ENCODE assay signal across 8 mouse cellular contexts in the genomic region with DNA sequence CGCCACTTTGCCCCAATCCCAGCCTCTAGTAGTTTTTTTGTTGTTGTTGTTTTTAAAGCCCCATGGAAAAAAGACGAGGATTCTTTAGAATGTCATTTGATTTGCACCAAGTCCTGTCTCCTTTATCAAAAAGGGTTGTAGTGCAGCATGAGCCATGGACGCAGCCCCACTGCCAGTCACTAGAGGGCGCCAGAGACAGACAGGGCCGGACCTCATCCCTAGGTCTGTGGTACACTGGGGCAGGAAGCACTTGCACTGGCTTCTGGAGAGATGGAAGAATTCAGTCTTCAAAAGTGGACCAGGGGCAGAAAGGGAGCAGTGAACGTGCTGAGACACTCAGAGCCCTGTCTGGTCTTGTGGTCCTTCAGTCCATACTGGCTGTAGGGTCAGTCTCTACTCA. TPM values are rescaled to one million over a fixed set of nuclear protein-coding genes. Genes with fewer than 3 reads are reported as not detected.
DNase-seq lines count a peak whose midpoint lies in the region; ATAC-seq and TF ChIP-seq lines count a peak whose summit lies in the region.

No protein-coding gene starts in this region.

- dilution Hi-C loops in CH12.LX (cut with MboI; ENCODE audit: extremely low pct_ligation_motif_present, extremely low pct_unique_long_range_greater_than_20kb, low sequenced_read_pairs) = no loop called here

- in situ Hi-C loops in CH12.LX (cut with MboI; ENCODE audit: low pct_ligation_motif_present, low pct_unique_long_range_greater_than_20kb, low sequenced_read_pairs) = no loop called here

- no peak overlapping the region for H3K9ac ChIP-seq in CH12.LX (ENCODE audit: insufficient read depth, low read depth)
- no peak overlapping the region for H3K9ac ChIP-seq in heart, embryonic 15.5 days

- no peak for ATAC-seq in heart, embryonic 15.5 days (replicated peaks; ENCODE audit: insufficient number of reproducible peaks, insufficient read depth, low FRiP score, low read depth)

- DNase-seq in CH12.LX (ENCODE audit: extremely low read depth) = peak; percentile 82
- peak; percentile 91 to 93 for DNase-seq in adrenal gland, postnatal 36 days
- peak; percentile 82 for DNase-seq in layer of hippocampus, adult 9-10 months (ENCODE audit: low spot score)
- peak; percentile 94 for DNase-seq in lung, postnatal 10 days
- DNase-seq in retina, postnatal 7 days (ENCODE audit: low read depth, low spot score) = peak; percentile 56
- peak; percentile 73 for DNase-seq in urinary bladder, postnatal 10 days (ENCODE audit: low spot score)

- no peak for TF ChIP-seq EP300 in CH12.LX (IDR thresholded peaks at IDR 0.05; ENCODE audit: low read length)

- H3K36me3 ChIP-seq in CH12.LX (replicated peaks in 1 of 2; ENCODE audit: control insufficient read depth in 1 of 2, insufficient read depth in 1 of 2, low read length in 1 of 2) = peaks cover 41 to 66% of the 10 kb centered on the region in 2 experiments
- H3K36me3 ChIP-seq in heart, embryonic 15.5 days = peaks cover 47% of the 10 kb centered on the region

- H3K27me3 ChIP-seq in CH12.LX (replicated peaks) = no peaks in the 10 kb centered on the region
- H3K27me3 ChIP-seq in heart, embryonic 15.5 days = no peaks in the 10 kb centered on the region

- TF ChIP-seq RAD21 in CH12.LX (IDR thresholded peaks at IDR 0.05; ENCODE audit: low read depth, low read length) = peak; percentile 70

- no peak overlapping the region for H3K4me3 ChIP-seq in CH12.LX (replicated peaks in 1 of 3; ENCODE audit: low read depth in 2 of 3, low read length in 2 of 3, poor library complexity in 1 of 3)
- H3K4me3 ChIP-seq in embryonic fibroblast, embryonic 13.5 days (ENCODE audit: insufficient read depth, low read length) = no peak overlapping the region
- H3K4me3 ChIP-seq in heart, embryonic 15.5 days = no peak overlapping the region

- H3K4me1 ChIP-seq in CH12.LX (ENCODE audit: control insufficient read depth in 1 of 2, insufficient read depth in 2 of 2) = peaks cover 7 to 23% of the 10 kb centered on the region in 2 experiments
- H3K4me1 ChIP-seq in embryonic fibroblast, embryonic 13.5 days (ENCODE audit: control insufficient read depth, insufficient read depth, low read length) = no peaks in the 10 kb centered on the region
- peaks cover 31% of the 10 kb centered on the region for H3K4me1 ChIP-seq in heart, embryonic 15.5 days (replicated peaks)

- H3K79me2 ChIP-seq in CH12.LX (replicated peaks; ENCODE audit: control insufficient read depth, extremely low read depth, insufficient read depth, poor library complexity, severe bottlenecking) = peaks cover 46% of the 10 kb centered on the region

- no peak overlapping the region for H3K27ac ChIP-seq in CH12.LX (ENCODE audit: insufficient read depth, low read depth)
- no peak overlapping the region for H3K27ac ChIP-seq in embryonic fibroblast, embryonic 13.5 days (ENCODE audit: insufficient read depth, low read length)
- H3K27ac ChIP-seq in heart, embryonic 15.5 days = peak overlapping the region; percentile 37; the same call in 1 of the 2 replicates

- no peak overlapping the region for H3K4me2 ChIP-seq in CH12.LX (ENCODE audit: insufficient read depth, low read depth, poor library complexity, severe bottlenecking)
- H3K4me2 ChIP-seq in heart, embryonic 15.5 days = no peak overlapping the region

- no peaks in the 10 kb centered on the region for H3K9me3 ChIP-seq in CH12.LX (replicated peaks; ENCODE audit: low read length)
- H3K9me3 ChIP-seq in heart, embryonic 15.5 days (replicated peaks) = no peaks in the 10 kb centered on the region

- WGBS in heart, embryonic 15.5 days = 24% methylated on average over 6 of the region's 6 CpGs

- peak; percentile 89 to 92 for TF ChIP-seq CTCF in CH12.LX (conservative IDR thresholded peaks at IDR 0.05 in 1 of 2, IDR thresholded peaks at IDR 0.05 in 1 of 2; ENCODE audit: low read depth in 2 of 2, low read length in 2 of 2)
- peak; percentile 97 for TF ChIP-seq CTCF in embryonic fibroblast, embryonic 13.5 days (IDR thresholded peaks at IDR 0.05; ENCODE audit: borderline replicate concordance, insufficient read depth, low read length)

- no peak for TF ChIP-seq POLR2A in CH12.LX (IDR thresholded peaks at IDR 0.05; ENCODE audit: low read depth, low read length)
- TF ChIP-seq POLR2A in embryonic fibroblast, embryonic 13.5 days (IDR thresholded peaks at IDR 0.05; ENCODE audit: low read depth, low read length) = no peak

TF ChIP-seq in CH12.LX, 34 proteins besides CTCF, POLR2A, EP300 and RAD21:
- TF ChIP-seq ZNF384 (IDR thresholded peaks at IDR 0.05; ENCODE audit: low read depth, low read length) (no peak), MEF2A (IDR thresholded peaks at IDR 0.05; ENCODE audit: borderline replicate concordance, low read depth, low read length) (0 out of 2 replicates have a peak, but pooled peaks have one; percentile 16), MAX (IDR thresholded peaks at IDR 0.05; ENCODE audit: low read length) (no peak), IRF4 (IDR thresholded peaks at IDR 0.05; ENCODE audit: low read depth, low read length) (no peak), SIN3A (IDR thresholded peaks at IDR 0.05; ENCODE audit: low read length) (no peak), MAFK (IDR thresholded peaks at IDR 0.05; ENCODE audit: insufficient replicate concordance, low read length) (no peak), GABPA (IDR thresholded peaks at IDR 0.05; ENCODE audit: insufficient replicate concordance, low read depth, low read length) (no peak), NRF1 (IDR thresholded peaks at IDR 0.05; ENCODE audit: low read depth, low read length) (no peak), SMC3 (IDR thresholded peaks at IDR 0.05; ENCODE audit: low read depth, low read length) (peak; percentile 63), TCF12 (IDR thresholded peaks at IDR 0.05; ENCODE audit: low read depth, low read length) (no peak), MAZ (IDR thresholded peaks at IDR 0.05; ENCODE audit: low read depth, low read length) (no peak), BHLHE40 (IDR thresholded peaks at IDR 0.05; ENCODE audit: low read depth, low read length) (0 out of 2 replicates have a peak, but pooled peaks have one; percentile 7), E2F4 (IDR thresholded peaks at IDR 0.05; ENCODE audit: insufficient replicate concordance, low read depth, low read length) (no peak), NELFE (IDR thresholded peaks at IDR 0.05; ENCODE audit: low read depth, low read length) (0 out of 2 replicates have a peak, but pooled peaks have one; percentile 18), PAX5 (IDR thresholded peaks at IDR 0.05; ENCODE audit: low read length) (no peak), POLR2AphosphoS2 (IDR thresholded peaks at IDR 0.05; ENCODE audit: low read depth, low read length) (no peak), ZMIZ1 (IDR thresholded peaks at IDR 0.05; ENCODE audit: low read depth, low read length) (no peak)

RNA-seq across cellular contexts. Expression of a gene that starts 3.3 kb away (rescaled TPM):
- total RNA-seq in CH12.LX (2012; rRNA removed) (340 and 407 TPM in 2 replicates), CH12.LX (2014; rRNA removed) (220 and 231 TPM in 2 replicates)
- polyA plus RNA-seq in CH12.LX (2012; ENCODE audit: insufficient read length, low read depth) = 608 and 642 TPM in 2 replicates
- total RNA-seq in adrenal gland, postnatal 36 days (2021) = 100 to 1,000 TPM; 236 to 262 TPM
- polyA plus RNA-seq in embryonic fibroblast, embryonic 13.5 days (2011; ENCODE audit: insufficient read length, low read depth, missing spikeins) = 403 and 439 TPM in 2 replicates
- 315 and 356 TPM in 2 replicates for polyA plus RNA-seq in heart, embryonic 15.5 days (2015; fragmentation: Nextera tagmentation; extraction: Ambion mirVana)

RNA-seq across cellular contexts. Expression of a gene that starts 8.4 kb away (rescaled TPM):
- total RNA-seq in CH12.LX (2012; rRNA removed) = 3.6 and 4.5 TPM in 2 replicates
- 10.2 and 10.3 TPM in 2 replicates for total RNA-seq in CH12.LX (2014; rRNA removed)
- 10.4 and 12.7 TPM in 2 replicates for polyA plus RNA-seq in CH12.LX (2012; ENCODE audit: insufficient read length, low read depth)
- 10 to 100 TPM in 1 of 2 experiments, 1 to 10 TPM in 1; 8.6 to 10.7 TPM for total RNA-seq in adrenal gland, postnatal 36 days (2021)
- polyA plus RNA-seq in embryonic fibroblast, embryonic 13.5 days (2011; ENCODE audit: insufficient read length, low read depth, missing spikeins) = 68.9 and 82.5 TPM in 2 replicates
- 9.0 and 12.2 TPM in 2 replicates for polyA plus RNA-seq in heart, embryonic 15.5 days (2015; fragmentation: Nextera tagmentation; extraction: Ambion mirVana)

RNA-seq across cellular contexts. Expression of a gene that starts 14.4 kb away (rescaled TPM):
- total RNA-seq in CH12.LX (2012; rRNA removed) = 56.5 and 65.0 TPM in 2 replicates
- 33.5 and 39.0 TPM in 2 replicates for total RNA-seq in CH12.LX (2014; rRNA removed)
- 79.7 and 87.7 TPM in 2 replicates for polyA plus RNA-seq in CH12.LX (2012; ENCODE audit: insufficient read length, low read depth)
- 100 to 1,000 TPM in 1 of 2 experiments, 10 to 100 TPM in 1; 90.4 to 123 TPM for total RNA-seq in adrenal gland, postnatal 36 days (2021)
- 62.2 and 75.1 TPM in 2 replicates for polyA plus RNA-seq in embryonic fibroblast, embryonic 13.5 days (2011; ENCODE audit: insufficient read length, low read depth, missing spikeins)
- polyA plus RNA-seq in heart, embryonic 15.5 days (2015; fragmentation: Nextera tagmentation; extraction: Ambion mirVana) = 61.6 and 76.7 TPM in 2 replicates

RNA-seq across cellular contexts. Expression of a gene that starts 15.4 kb away (rescaled TPM):
- total RNA-seq in CH12.LX (2012; rRNA removed) = 11.8 and 12.0 TPM in 2 replicates
- total RNA-seq in CH12.LX (2014; rRNA removed) = 9.2 and 9.8 TPM in 2 replicates
- 10.8 and 12.6 TPM in 2 replicates for polyA plus RNA-seq in CH12.LX (2012; ENCODE audit: insufficient read length, low read depth)
- 10 to 100 TPM; 16.5 to 17.4 TPM for total RNA-seq in adrenal gland, postnatal 36 days (2021)
- 31.8 and 37.1 TPM in 2 replicates for polyA plus RNA-seq in embryonic fibroblast, embryonic 13.5 days (2011; ENCODE audit: insufficient read length, low read depth, missing spikeins)
- 34.5 and 35.4 TPM in 2 replicates for polyA plus RNA-seq in heart, embryonic 15.5 days (2015; fragmentation: Nextera tagmentation; extraction: Ambion mirVana)

RNA-seq across cellular contexts. Expression of a gene that starts 33.1 kb away (rescaled TPM):
- total RNA-seq in CH12.LX (2012; rRNA removed) = 15.5 and 18.2 TPM in 2 replicates
- 5.4 and 6.1 TPM in 2 replicates for total RNA-seq in CH12.LX (2014; rRNA removed)
- polyA plus RNA-seq in CH12.LX (2012; ENCODE audit: insufficient read length, low read depth) = 38.9 and 41.9 TPM in 2 replicates
- total RNA-seq in adrenal gland, postnatal 36 days (2021) = 10 to 100 TPM; 76.9 to 82.6 TPM
- 75.4 and 79.8 TPM in 2 replicates for polyA plus RNA-seq in embryonic fibroblast, embryonic 13.5 days (2011; ENCODE audit: insufficient read length, low read depth, missing spikeins)
- 25.1 and 32.5 TPM in 2 replicates for polyA plus RNA-seq in heart, embryonic 15.5 days (2015; fragmentation: Nextera tagmentation; extraction: Ambion mirVana)
